Mouse (Mus musculus) midbrain, embryonic 14.5 days (tissue): ENCODE measurements around the gene Ppfibp1. TPM values are rescaled to one million over a fixed set of nuclear protein-coding genes. Genes with fewer than 3 reads are reported as not detected.
A peak's percentile ranks its signal among the peaks of the same experiment; 100 is the strongest.
"Not testable (repeated sequence)": the region's sequence is repeated elsewhere in the genome, so short reads cannot be mapped to it uniquely, and the experiment has no call there.

Source experiments
- ATAC-seq: fragments of 200-750 bp; cut with Nextera tagmentation; 2 replicates; pipeline ENCODE4 v1.8.0; 2017; ENCODE audit warnings: moderate number of reproducible peaks, moderate library complexity; ENCODE audit not compliant: low FRiP score, low TSS enrichment
- DNase-seq: peaks from one replicate; pipeline ENCODE4 v3.0.0-alpha.2; 2015
- H3K27ac ChIP-seq: fragments of 300-500 bp; sonication (generic); replicated peaks from 2 replicates; pipeline ENCODE4 v1.5.1; 2014; ENCODE audit warnings: mild to moderate bottlenecking, low read depth, low read length, moderate library complexity
- H3K27me3 ChIP-seq: fragments of 300-500 bp; sonication (generic); 2 replicates; pipeline ENCODE4 v1.6.1; 2014; ENCODE audit warnings: low read length, control low read depth, mixed read lengths; ENCODE audit not compliant: control insufficient read depth, insufficient read depth
- H3K36me3 ChIP-seq: fragments of 300-500 bp; sonication (generic); 2 replicates; pipeline ENCODE4 v1.6.1; 2014; ENCODE audit warnings: low read length, control low read depth; ENCODE audit not compliant: control insufficient read depth, insufficient read depth
- H3K4me1 ChIP-seq: fragments of 300-500 bp; sonication (generic); 2 replicates; pipeline ENCODE4 v1.6.1; 2014; ENCODE audit warnings: mild to moderate bottlenecking, antibody characterized with exemption, low read length, control low read depth; ENCODE audit not compliant: control insufficient read depth, insufficient read depth
- H3K4me2 ChIP-seq: fragments of 300-500 bp; sonication (generic); 2 replicates; pipeline ENCODE4 v1.6.1; 2014; ENCODE audit warnings: mild to moderate bottlenecking, low read length, moderate library complexity
- H3K4me3 ChIP-seq: fragments of 300-500 bp; sonication (generic); replicated peaks from 2 replicates; pipeline ENCODE4 v1.5.1; 2014; ENCODE audit warnings: low read depth, low read length
- H3K9ac ChIP-seq: fragments of 300-500 bp; sonication (generic); replicated peaks from 2 replicates; pipeline ENCODE4 v1.6.1; 2014; ENCODE audit warnings: mild to moderate bottlenecking, low read length, moderate library complexity
- H3K9me3 ChIP-seq: fragments of 300-500 bp; sonication (generic); 2 replicates; pipeline ENCODE4 v1.6.1; 2016; ENCODE audit warnings: low read length, control low read depth, mixed read lengths; ENCODE audit not compliant: control insufficient read depth
- WGBS: fragments of 180-500 bp; shearing (Covaris S2); extraction: QIAGEN DNeasy Blood & Tissue Kit; methylation state at CpG from one replicate; pipeline ENCODE4 v1.1.7; 2014; 5-methylcytosine and 5-hydroxymethylcytosine counted together
- polyA plus RNA-seq: library from polyadenylated mRNA; unstranded; fragments of >200 nt; fragmentation: Nextera tagmentation; extraction: Ambion mirVana; gene quantifications from 2 replicates; pipeline ENCODE4 v1.2.1, GENCODE M21; 2014

The Ppfibp1 gene
- polyA plus RNA-seq, 1 experiment from 2014 or later: 13.4 TPM

- Histone ChIP-seq H3K4me3 (no peak overlapping the region), H3K4me2 (no peak overlapping the region), H3K27me3 (no peaks in the 10 kb centered on the region), H3K36me3 (no peaks in the 10 kb centered on the region), H3K9me3 (no peaks in the 10 kb centered on the region), H3K27ac (no peak overlapping the region), H3K9ac (no peak overlapping the region), H3K4me1 (no peaks in the 10 kb centered on the region)
- DNase-seq (no peak), ATAC-seq (no peak)
- WGBS: 92% methylated on average over 3 of the region's 3 CpGs
These were observed 36.4 kb upstream of the Ppfibp1 start for GRCm38 (mm10) chr6:146851916-146852315.

GRCm38 (mm10) chr6:146852739-146853138, 35.5 kb upstream of the Ppfibp1 start:
- no peaks in the 10 kb centered on the region for H3K27me3 ChIP-seq
- H3K27ac ChIP-seq: no peak overlapping the region
- H3K9ac ChIP-seq: no peak overlapping the region
- ATAC-seq: no peak
- H3K4me2 ChIP-seq: no peak overlapping the region
- no peaks in the 10 kb centered on the region for H3K36me3 ChIP-seq
- no peak overlapping the region for H3K4me3 ChIP-seq
- WGBS: 86% methylated on average over 4 of the region's 4 CpGs
- no peaks in the 10 kb centered on the region for H3K9me3 ChIP-seq
- no peaks in the 10 kb centered on the region for H3K4me1 ChIP-seq
- DNase-seq: no peak

- Histone ChIP-seq H3K27me3 (no peaks in the 10 kb centered on the region), H3K9me3 (no peaks in the 10 kb centered on the region), H3K4me1 (no peaks in the 10 kb centered on the region), H3K4me3 (no peak overlapping the region), H3K36me3 (no peaks in the 10 kb centered on the region), H3K9ac (no peak overlapping the region), H3K27ac (no peak overlapping the region), H3K4me2 (no peak overlapping the region)
- 93% methylated on average over 9 of the region's 9 CpGs for WGBS
- DNase-seq: no peak
- 0 out of 2 replicates have a peak, but pooled peaks have one; percentile 20 for ATAC-seq
These were observed 33.1 kb upstream of the Ppfibp1 start for GRCm38 (mm10) chr6:146855185-146855584.

- H3K4me2 ChIP-seq: no peak overlapping the region
- H3K4me3 ChIP-seq: no peak overlapping the region
- no peaks in the 10 kb centered on the region for H3K36me3 ChIP-seq
- H3K27ac ChIP-seq: no peak overlapping the region
- H3K27me3 ChIP-seq: no peaks in the 10 kb centered on the region
- no peak overlapping the region for H3K9ac ChIP-seq
- H3K4me1 ChIP-seq: no peaks in the 10 kb centered on the region
- 95% methylated on average over 2 of the region's 2 CpGs for WGBS
- ATAC-seq (no peak), DNase-seq (no peak)
- H3K9me3 ChIP-seq: no peaks in the 10 kb centered on the region
These were observed 30.9 kb upstream of the Ppfibp1 start for GRCm38 (mm10) chr6:146857386-146857785.

- H3K4me3 ChIP-seq: no peak overlapping the region
- H3K36me3 ChIP-seq: no peaks in the 10 kb centered on the region
- no peaks in the 10 kb centered on the region for H3K4me1 ChIP-seq
- no peaks in the 10 kb centered on the region for H3K27me3 ChIP-seq
- ATAC-seq (no peak), DNase-seq (no peak)
- no peak overlapping the region for H3K27ac ChIP-seq
- H3K9ac ChIP-seq: no peak overlapping the region
- no peaks in the 10 kb centered on the region for H3K9me3 ChIP-seq
- no peak overlapping the region for H3K4me2 ChIP-seq
- 84% methylated on average over 2 of the region's 2 CpGs for WGBS
These were observed 25.1 kb upstream of the Ppfibp1 start for GRCm38 (mm10) chr6:146863154-146863553.

GRCm38 (mm10) chr6:146864370-146864769, 23.9 kb upstream of the Ppfibp1 start:
- not testable (repeated sequence) for H3K9ac ChIP-seq
- WGBS: 93% methylated on average over 2 of the region's 5 CpGs

GRCm38 (mm10) chr6:146865701-146866100, 22.6 kb upstream of the Ppfibp1 start:
- no peak overlapping the region for H3K4me2 ChIP-seq
- 84% methylated on average over 4 of the region's 4 CpGs for WGBS
- no peaks in the 10 kb centered on the region for H3K27me3 ChIP-seq
- no peaks in the 10 kb centered on the region for H3K36me3 ChIP-seq
- no peak overlapping the region for H3K9ac ChIP-seq
- no peaks in the 10 kb centered on the region for H3K4me1 ChIP-seq
- H3K4me3 ChIP-seq: no peak overlapping the region
- DNase-seq (no peak), ATAC-seq (no peak)
- H3K9me3 ChIP-seq: no peaks in the 10 kb centered on the region
- H3K27ac ChIP-seq: no peak overlapping the region

More at GRCm38 (mm10) chr6:146864370-146864769, 23.9 kb upstream of the Ppfibp1 start:
- not testable (repeated sequence) for H3K27me3 ChIP-seq, ATAC-seq, H3K36me3 ChIP-seq, H3K4me2 ChIP-seq, H3K9me3 ChIP-seq, H3K4me1 ChIP-seq, H3K4me3 ChIP-seq, DNase-seq, H3K27ac ChIP-seq

- Histone ChIP-seq H3K4me1 (no peaks in the 10 kb centered on the region), H3K27me3 (no peaks in the 10 kb centered on the region), H3K36me3 (no peaks in the 10 kb centered on the region), H3K4me3 (no peak overlapping the region), H3K9me3 (0 out of 2 replicates have a peak, but pooled peaks cover 3% of the 10 kb centered on the region), H3K4me2 (no peak overlapping the region), H3K9ac (no peak overlapping the region), H3K27ac (no peak overlapping the region)
- no peak for DNase-seq
- 96% methylated on average over 4 of the region's 4 CpGs for WGBS
- no peak for ATAC-seq
These were observed 16.3 kb upstream of the Ppfibp1 start for GRCm38 (mm10) chr6:146871975-146872374.

- H3K4me3 ChIP-seq: no peak overlapping the region
- no peak overlapping the region for H3K27ac ChIP-seq
- no peak for DNase-seq
- WGBS: 63% methylated on average over 6 of the region's 6 CpGs
- ATAC-seq: no peak
- H3K4me1 ChIP-seq: no peaks in the 10 kb centered on the region
- H3K36me3 ChIP-seq: no peaks in the 10 kb centered on the region
- H3K9me3 ChIP-seq: peaks cover 7% of the 10 kb centered on the region; the same call in 1 of the 2 replicates
- no peak overlapping the region for H3K4me2 ChIP-seq
- H3K9ac ChIP-seq: no peak overlapping the region
- H3K27me3 ChIP-seq: no peaks in the 10 kb centered on the region
These were observed 13.9 kb upstream of the Ppfibp1 start for GRCm38 (mm10) chr6:146874415-146874814.
